Mouse (Mus musculus) kidney, embryonic 15.5 days (tissue): ENCODE results near the gene Crnkl1. TPM values are rescaled to one million over a fixed set of nuclear protein-coding genes. Genes with fewer than 3 reads are reported as not detected.
"Not testable (repeated sequence)": the region's sequence is repeated elsewhere in the genome, so short reads cannot be mapped to it uniquely, and the experiment has no call there.

Source experiments
- ATAC-seq: fragments of 200-750 bp; cut with Nextera tagmentation; replicated peaks from 2 replicates; pipeline ENCODE4 v1.8.0; 2017; ENCODE audit warnings: moderate TSS enrichment; ENCODE audit not compliant: low FRiP score
- H3K27ac ChIP-seq: fragments of 300-500 bp; sonication (generic); 2 replicates; pipeline ENCODE4 v1.5.1; 2015; ENCODE audit warnings: mild to moderate bottlenecking, inconsistent platforms
- H3K27me3 ChIP-seq: fragments of 300-500 bp; sonication (generic); 2 replicates; pipeline ENCODE4 v1.6.1; 2015; ENCODE audit warnings: inconsistent platforms
- H3K36me3 ChIP-seq: fragments of 300-500 bp; sonication (generic); 2 replicates; pipeline ENCODE4 v1.6.1; 2015; ENCODE audit warnings: inconsistent platforms
- H3K4me1 ChIP-seq: fragments of 300-500 bp; sonication (generic); 2 replicates; pipeline ENCODE4 v1.6.1; 2015; ENCODE audit warnings: inconsistent platforms
- H3K4me2 ChIP-seq: fragments of 300-500 bp; sonication (generic); 2 replicates; pipeline ENCODE4 v1.6.1; 2015; ENCODE audit warnings: moderate library complexity, mild to moderate bottlenecking, inconsistent platforms
- H3K4me3 ChIP-seq: fragments of 300-500 bp; sonication (generic); replicated peaks from 2 replicates; pipeline ENCODE4 v1.5.1; 2015; ENCODE audit warnings: mild to moderate bottlenecking, inconsistent platforms
- H3K9ac ChIP-seq: fragments of 300-500 bp; sonication (generic); 2 replicates; pipeline ENCODE4 v1.6.1; 2015; ENCODE audit warnings: mild to moderate bottlenecking, inconsistent platforms
- H3K9me3 ChIP-seq: fragments of 300-500 bp; sonication (generic); replicated peaks from 2 replicates; pipeline ENCODE4 v1.6.1; 2016; ENCODE audit warnings: inconsistent platforms
- WGBS: fragments of 180-500 bp; shearing (Covaris S2); methylation state at CpG from one replicate; pipeline ENCODE4 v1.1.7; 2015; ENCODE audit warnings: mixed read lengths; 5-methylcytosine and 5-hydroxymethylcytosine counted together
- polyA plus RNA-seq: library from polyadenylated mRNA; unstranded; fragments of >200 nt; fragmentation: Nextera tagmentation; extraction: Ambion mirVana; gene quantifications from 2 replicates; pipeline ENCODE4 v1.2.1, GENCODE M21; 2015

The Crnkl1 gene
- polyA plus RNA-seq, 1 experiment from 2014 or later = 27.6 TPM

DNA sequence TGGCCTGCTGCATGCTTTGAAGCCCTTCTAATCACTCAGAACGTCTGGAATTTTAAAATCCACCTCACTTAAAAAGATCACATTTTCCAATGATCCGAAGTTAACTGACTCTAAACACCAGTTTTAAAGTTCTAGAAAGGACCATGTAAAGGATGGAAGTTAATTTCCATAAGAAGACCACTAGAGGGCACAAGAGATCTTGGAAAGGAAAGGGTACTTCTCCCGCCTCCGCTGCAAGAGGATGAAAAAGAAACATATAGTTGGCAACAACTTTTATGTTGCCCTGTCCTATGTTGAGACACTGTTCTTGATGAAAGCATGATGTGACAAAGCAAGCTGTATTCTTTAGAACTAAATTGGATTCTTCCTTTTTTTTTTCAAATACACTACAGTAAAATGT is 22.6 kb upstream of the Crnkl1 start:
- Histone ChIP-seq H3K9me3 (no peaks in the 10 kb centered on the region), H3K9ac (no peak overlapping the region), H3K27ac (no peak overlapping the region), H3K4me2 (no peak overlapping the region), H3K36me3 (no peaks in the 10 kb centered on the region), H3K4me1 (no peaks in the 10 kb centered on the region), H3K27me3 (peaks cover 7% of the 10 kb centered on the region; the same call in 1 of the 2 replicates), H3K4me3 (no peak overlapping the region)
- WGBS = 12% methylated on average over 4 of the region's 4 CpGs
- ATAC-seq = no peak

GRCm38 (mm10) chr2:145956318-145956717 is 21.5 kb upstream of the Crnkl1 start:
- no peak overlapping the region for H3K4me3 ChIP-seq
- ATAC-seq = no peak

DNA sequence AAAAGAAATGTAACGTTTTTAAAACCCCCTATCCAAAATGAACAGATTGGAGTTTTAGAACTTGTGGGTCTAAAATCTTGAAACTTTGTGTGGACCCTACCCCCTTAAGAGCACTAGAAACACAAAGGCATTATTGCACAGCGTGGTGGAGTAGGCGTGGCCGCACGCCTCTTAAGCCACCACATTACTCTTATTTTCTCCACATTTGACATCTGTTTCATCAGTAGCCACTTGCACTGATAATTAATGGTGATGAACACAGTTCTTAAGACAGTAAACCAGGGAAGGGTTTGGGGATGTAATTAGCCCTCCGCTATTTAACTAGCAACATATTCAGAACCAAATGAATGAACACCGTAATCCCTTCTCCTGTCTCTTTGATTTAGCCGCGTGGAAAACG is 21.0 kb upstream of the Crnkl1 start:
- Histone ChIP-seq H3K27me3 (peaks cover 12% of the 10 kb centered on the region; the same call in 1 of the 2 replicates), H3K27ac (no peak overlapping the region), H3K9me3 (no peaks in the 10 kb centered on the region), H3K4me2 (no peak overlapping the region), H3K4me1 (no peaks in the 10 kb centered on the region), H3K4me3 (no peak overlapping the region), H3K9ac (no peak overlapping the region), H3K36me3 (no peaks in the 10 kb centered on the region)
- no peak for ATAC-seq
- WGBS = 52% methylated on average over 10 of the region's 10 CpGs

More at GRCm38 (mm10) chr2:145956318-145956717, 21.5 kb upstream of the Crnkl1 start:
- Histone ChIP-seq H3K27me3 (peaks cover 7% of the 10 kb centered on the region; the same call in 1 of the 2 replicates), H3K9me3 (no peaks in the 10 kb centered on the region), H3K4me1 (no peaks in the 10 kb centered on the region), H3K36me3 (no peaks in the 10 kb centered on the region), H3K4me2 (no peak overlapping the region), H3K27ac (no peak overlapping the region), H3K9ac (no peak overlapping the region)
- 44% methylated on average over 5 of the region's 5 CpGs for WGBS

GRCm38 (mm10) chr2:145952726-145953125 is 17.9 kb upstream of the Crnkl1 start:
- Histone ChIP-seq H3K4me2 (no peak overlapping the region), H3K4me1 (peaks cover 7% of the 10 kb centered on the region; the same call in 1 of the 2 replicates), H3K27me3 (peaks cover 6% of the 10 kb centered on the region; the same call in 1 of the 2 replicates), H3K36me3 (no peaks in the 10 kb centered on the region), H3K9me3 (no peaks in the 10 kb centered on the region), H3K27ac (no peak overlapping the region), H3K9ac (no peak overlapping the region), H3K4me3 (no peak overlapping the region)
- WGBS = 32% methylated on average over 5 of the region's 5 CpGs
- no peak for ATAC-seq

GRCm38 (mm10) chr2:145950239-145950638 is 15.4 kb upstream of the Crnkl1 start:
- 10% methylated on average over 10 of the region's 10 CpGs for WGBS
- peak; percentile 45 for ATAC-seq
- Histone ChIP-seq H3K9ac (no peak overlapping the region), H3K36me3 (no peaks in the 10 kb centered on the region), H3K27ac (no peak overlapping the region), H3K4me2 (no peak overlapping the region), H3K4me3 (no peak overlapping the region), H3K27me3 (0 out of 2 replicates have a peak, but pooled peaks cover 6% of the 10 kb centered on the region), H3K4me1 (peaks cover 7% of the 10 kb centered on the region; the same call in 1 of the 2 replicates), H3K9me3 (no peaks in the 10 kb centered on the region)

- Histone ChIP-seq H3K4me1 (peaks cover 7% of the 10 kb centered on the region; the same call in 1 of the 2 replicates), H3K4me2 (no peak overlapping the region), H3K27ac (no peak overlapping the region), H3K9ac (no peak overlapping the region), H3K27me3 (0 out of 2 replicates have a peak, but pooled peaks cover 6% of the 10 kb centered on the region), H3K9me3 (no peaks in the 10 kb centered on the region), H3K36me3 (no peaks in the 10 kb centered on the region), H3K4me3 (no peak overlapping the region)
- WGBS = 28% methylated on average over 11 of the region's 11 CpGs
- ATAC-seq = no peak
Observed at GRCm38 (mm10) chr2:145949475-145950068, 14.8 kb upstream of the Crnkl1 start.

- no peak overlapping the region for H3K27ac ChIP-seq
- H3K27me3 ChIP-seq = 0 out of 2 replicates have a peak, but pooled peaks cover 6% of the 10 kb centered on the region
- 76% methylated on average over 7 of the region's 7 CpGs for WGBS
- no peak for ATAC-seq
- H3K4me2 ChIP-seq = no peak overlapping the region
- no peaks in the 10 kb centered on the region for H3K9me3 ChIP-seq
- peaks cover 7% of the 10 kb centered on the region; the same call in 1 of the 2 replicates for H3K4me1 ChIP-seq
- no peak overlapping the region for H3K9ac ChIP-seq
- no peak overlapping the region for H3K4me3 ChIP-seq
- H3K36me3 ChIP-seq = no peaks in the 10 kb centered on the region
Observed at GRCm38 (mm10) chr2:145948402-145948954, 13.7 kb upstream of the Crnkl1 start.

DNA sequence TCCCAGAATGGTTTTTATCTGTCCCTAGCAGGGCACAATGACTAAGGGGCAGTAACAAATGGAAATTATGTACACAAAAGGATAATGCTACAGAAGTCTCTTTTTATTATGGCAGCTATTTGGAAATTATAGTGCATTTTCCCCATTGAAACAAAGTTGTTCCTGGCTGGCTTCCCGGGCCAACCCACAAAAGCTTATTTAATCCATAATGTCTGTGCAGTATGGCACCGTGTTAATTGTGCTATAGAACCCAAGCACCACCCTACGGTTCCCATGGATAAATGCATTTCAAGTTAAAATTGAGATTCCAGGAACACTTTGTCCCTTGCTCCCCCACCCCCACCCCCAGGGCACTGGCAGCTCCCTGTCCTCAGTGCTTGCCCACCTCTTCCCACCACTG is 9.5 kb upstream of the Crnkl1 start:
- H3K4me3 ChIP-seq = no peak overlapping the region
- H3K4me1 ChIP-seq = no peaks in the 10 kb centered on the region
- H3K4me2 ChIP-seq = no peak overlapping the region
- no peaks in the 10 kb centered on the region for H3K36me3 ChIP-seq
- H3K9me3 ChIP-seq = no peaks in the 10 kb centered on the region
- no peak for ATAC-seq
- H3K9ac ChIP-seq = no peak overlapping the region
- H3K27me3 ChIP-seq = no peaks in the 10 kb centered on the region
- no peak overlapping the region for H3K27ac ChIP-seq
- 85% methylated on average over 3 of the region's 3 CpGs for WGBS

DNA sequence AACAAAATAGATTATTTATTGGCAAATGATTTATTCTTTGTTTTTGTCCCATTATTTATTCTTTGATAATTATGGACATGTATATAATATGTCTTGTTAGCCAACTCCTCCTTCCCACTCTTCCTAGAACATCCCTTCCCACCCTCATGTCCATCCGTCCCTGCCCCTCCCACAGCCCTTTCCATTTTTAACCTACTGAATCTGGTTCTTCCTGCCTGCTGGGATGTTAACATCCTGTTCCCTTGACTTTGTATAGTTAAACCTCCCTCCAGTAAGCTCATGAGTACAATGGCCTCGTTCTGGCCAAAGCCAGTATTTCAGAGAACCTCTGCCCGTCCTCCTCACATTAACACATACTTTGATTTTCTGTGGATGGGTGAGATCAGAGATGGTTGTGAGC is 6.6 kb upstream of the Crnkl1 start:
- 58% methylated on average over 3 of the region's 3 CpGs for WGBS
- H3K36me3 ChIP-seq = no peaks in the 10 kb centered on the region

GRCm38 (mm10) chr2:145936975-145937374 is 2.2 kb upstream of the Crnkl1 start:
- Histone ChIP-seq H3K9me3 (no peaks in the 10 kb centered on the region), H3K4me1 (peaks cover 8% of the 10 kb centered on the region)
- ATAC-seq = no peak

More for the DNA sequence above, 6.6 kb upstream of the Crnkl1 start:
- Histone ChIP-seq H3K27me3 (no peaks in the 10 kb centered on the region), H3K4me2 (no peak overlapping the region), H3K9ac (no peak overlapping the region), H3K4me3 (no peak overlapping the region), H3K4me1 (no peaks in the 10 kb centered on the region), H3K9me3 (no peaks in the 10 kb centered on the region), H3K27ac (no peak overlapping the region)
- ATAC-seq = no peak

DNA sequence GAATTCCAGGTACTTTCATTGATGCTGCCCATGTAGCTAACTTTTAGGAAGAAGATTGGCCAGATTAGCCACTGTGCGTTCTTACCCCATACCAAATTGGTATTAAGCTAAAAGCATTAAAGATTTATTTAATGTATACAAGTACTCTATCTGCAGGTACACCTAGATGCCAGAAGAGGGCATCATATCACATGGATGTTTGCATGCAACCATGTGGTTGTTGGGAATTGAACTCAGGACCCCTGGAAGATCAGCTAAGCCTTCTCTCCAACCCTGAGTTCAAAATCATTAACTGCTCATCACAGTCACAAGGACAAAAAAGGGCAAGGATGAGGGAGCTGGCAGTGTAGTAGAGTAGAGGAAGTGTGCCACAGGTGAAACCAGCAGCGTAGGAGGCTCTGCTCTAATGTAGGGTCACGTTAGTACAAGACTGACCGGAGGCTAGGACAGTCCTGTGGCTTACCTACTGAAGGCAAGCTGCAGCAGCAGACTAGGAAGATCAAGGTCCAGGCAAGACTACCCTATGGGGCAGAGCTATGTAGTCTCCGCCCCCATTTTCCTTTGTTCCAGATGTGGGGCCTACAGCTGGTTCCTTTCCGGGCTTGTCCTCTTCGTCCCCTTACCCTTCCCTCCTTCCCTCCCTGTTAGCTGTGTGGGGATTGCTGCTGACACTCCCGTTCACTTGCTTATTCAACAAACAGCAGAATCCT is 13.7 kb downstream of the Crnkl1 start:
- no peak overlapping the region for H3K27ac ChIP-seq
- no peak for ATAC-seq
- no peak overlapping the region for H3K9ac ChIP-seq
- no peaks in the 10 kb centered on the region for H3K4me1 ChIP-seq
- H3K27me3 ChIP-seq = no peaks in the 10 kb centered on the region
- 81% methylated on average over 8 of the region's 8 CpGs for WGBS
- peaks cover 95% of the 10 kb centered on the region for H3K36me3 ChIP-seq
- no peak overlapping the region for H3K4me3 ChIP-seq
- H3K4me2 ChIP-seq = no peak overlapping the region
- no peaks in the 10 kb centered on the region for H3K9me3 ChIP-seq

More at GRCm38 (mm10) chr2:145936975-145937374, 2.2 kb upstream of the Crnkl1 start:
- peaks cover 7% of the 10 kb centered on the region for H3K36me3 ChIP-seq
- WGBS = 85% methylated on average over 8 of the region's 8 CpGs
- H3K9ac ChIP-seq = no peak overlapping the region
- H3K27me3 ChIP-seq = no peaks in the 10 kb centered on the region
- H3K27ac ChIP-seq = no peak overlapping the region
- no peak overlapping the region for H3K4me2 ChIP-seq
- H3K4me3 ChIP-seq = no peak overlapping the region

DNA sequence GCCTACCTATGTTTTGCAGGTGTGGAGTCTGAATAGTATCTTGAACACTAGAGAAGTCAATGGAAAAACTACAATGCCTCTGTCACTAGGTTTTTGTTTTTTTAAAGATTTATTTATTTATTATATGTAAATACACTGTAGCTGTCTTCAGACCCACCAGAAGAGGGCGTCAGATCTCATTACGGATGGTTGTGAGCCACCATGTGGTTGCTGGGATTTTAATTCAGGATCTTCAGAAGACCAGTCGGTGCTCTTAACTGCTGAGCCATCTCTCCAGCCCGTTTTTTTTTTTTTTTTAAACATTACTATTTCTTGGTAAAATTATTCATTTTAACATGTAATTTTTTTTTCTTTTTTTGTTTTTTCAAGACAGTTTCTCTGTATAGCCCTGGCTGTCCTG is 28.9 kb downstream of the Crnkl1 start:
- 52% methylated on average over 4 of the region's 4 CpGs for WGBS
- H3K27ac ChIP-seq, ATAC-seq, H3K9me3 ChIP-seq, H3K4me3 ChIP-seq, H3K27me3 ChIP-seq, H3K9ac ChIP-seq, H3K4me2 ChIP-seq: not testable (repeated sequence)
- H3K36me3 ChIP-seq = peaks cover 39% of the 10 kb centered on the region
- peaks cover 19% of the 10 kb centered on the region for H3K4me1 ChIP-seq
